Mouse (Mus musculus) CD4-positive, CD25-positive, alpha-beta regulatory T cell, adult 2 months (primary cell): ENCODE data around the gene Elof1.
"Not testable (repeated sequence)": the region's sequence is repeated elsewhere in the genome, so short reads cannot be mapped to it uniquely, and the experiment has no call there.

Experiments used
- DNase-seq: peaks from one replicate; pipeline ENCODE4 v3.0.0-alpha.2; 2012; ENCODE audit warnings: low read depth, low spot score

Elof1 gene

DNA sequence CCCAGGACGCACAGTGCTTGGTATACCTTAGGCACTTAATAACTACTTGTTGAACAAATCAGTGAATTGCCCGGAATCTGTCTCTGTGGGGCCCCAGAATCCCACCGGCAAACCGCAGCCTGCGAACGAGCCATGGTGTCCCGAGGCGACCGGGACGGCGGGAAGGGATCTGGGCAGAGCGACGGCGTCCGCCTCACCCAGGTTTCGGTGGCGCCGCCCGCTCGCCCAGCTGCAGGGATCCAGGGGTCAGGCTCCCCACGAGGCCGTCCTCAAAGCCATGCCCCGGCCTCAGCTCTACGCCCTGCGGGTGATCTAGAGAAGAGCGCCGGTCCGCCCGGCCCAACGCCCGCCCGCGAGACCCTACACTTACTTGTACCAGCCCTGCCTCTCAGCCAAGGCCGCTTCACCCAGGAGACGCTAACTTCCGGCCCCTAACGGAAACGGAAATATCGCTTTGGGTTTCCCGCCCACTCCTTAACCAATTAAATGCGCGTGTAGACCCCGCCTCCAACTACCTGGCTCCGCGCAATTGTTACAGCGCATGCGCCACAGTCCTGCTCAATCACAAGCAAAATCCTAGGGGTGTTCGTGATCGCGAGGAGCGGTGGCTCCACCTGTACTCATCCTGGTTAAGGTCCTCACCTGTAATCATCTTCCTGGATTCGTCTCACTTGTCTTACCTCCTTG lies at the start of gene Elof1:
TSS of gene Elof1 (minus strand) at position 433 of the 687 bp plus-strand sequence.
- DNase-seq, result peak; percentile 98

DNA sequence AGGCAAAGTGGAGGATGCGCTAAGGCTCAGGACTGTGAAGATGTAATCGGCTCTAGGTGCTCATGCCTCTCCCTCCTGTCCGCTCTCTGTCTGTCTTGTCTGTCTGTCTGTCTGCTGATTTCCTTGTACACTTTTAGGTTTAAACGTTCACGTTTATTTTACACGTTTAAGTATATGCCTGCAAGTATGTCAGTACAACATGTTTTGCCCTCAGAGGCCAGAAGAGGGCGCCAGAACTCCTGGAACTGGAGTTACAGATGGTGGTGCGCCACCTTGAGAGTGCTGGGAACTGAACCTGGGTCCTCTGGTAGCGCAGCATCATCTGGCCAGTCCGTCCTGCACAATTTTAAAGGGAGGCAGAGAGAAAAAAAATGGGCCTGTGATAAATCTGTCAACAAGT lies 49.7 kb upstream of the Elof1 start:
- peak; percentile 38 for DNase-seq

DNA sequence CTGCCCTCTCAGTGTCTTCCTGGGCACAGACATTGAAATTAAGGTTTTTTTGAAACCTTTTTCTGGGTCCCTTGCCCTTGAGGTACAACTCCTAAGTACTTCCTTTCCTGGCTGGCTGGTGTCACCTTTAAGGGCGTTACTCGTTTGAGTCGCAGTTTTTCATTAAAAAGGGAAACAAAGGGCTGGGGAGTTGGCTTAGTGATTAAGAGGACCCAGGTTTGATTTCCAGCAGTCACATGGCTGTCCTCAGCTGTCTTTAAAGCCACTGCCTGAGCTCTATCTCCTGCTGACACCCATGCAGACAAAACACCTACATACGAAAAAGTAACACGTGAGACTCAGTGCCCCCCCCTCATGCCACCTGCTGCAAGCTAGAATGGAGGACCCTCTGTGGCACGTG lies 49.0 kb upstream of the Elof1 start:
- no peak for DNase-seq

DNA sequence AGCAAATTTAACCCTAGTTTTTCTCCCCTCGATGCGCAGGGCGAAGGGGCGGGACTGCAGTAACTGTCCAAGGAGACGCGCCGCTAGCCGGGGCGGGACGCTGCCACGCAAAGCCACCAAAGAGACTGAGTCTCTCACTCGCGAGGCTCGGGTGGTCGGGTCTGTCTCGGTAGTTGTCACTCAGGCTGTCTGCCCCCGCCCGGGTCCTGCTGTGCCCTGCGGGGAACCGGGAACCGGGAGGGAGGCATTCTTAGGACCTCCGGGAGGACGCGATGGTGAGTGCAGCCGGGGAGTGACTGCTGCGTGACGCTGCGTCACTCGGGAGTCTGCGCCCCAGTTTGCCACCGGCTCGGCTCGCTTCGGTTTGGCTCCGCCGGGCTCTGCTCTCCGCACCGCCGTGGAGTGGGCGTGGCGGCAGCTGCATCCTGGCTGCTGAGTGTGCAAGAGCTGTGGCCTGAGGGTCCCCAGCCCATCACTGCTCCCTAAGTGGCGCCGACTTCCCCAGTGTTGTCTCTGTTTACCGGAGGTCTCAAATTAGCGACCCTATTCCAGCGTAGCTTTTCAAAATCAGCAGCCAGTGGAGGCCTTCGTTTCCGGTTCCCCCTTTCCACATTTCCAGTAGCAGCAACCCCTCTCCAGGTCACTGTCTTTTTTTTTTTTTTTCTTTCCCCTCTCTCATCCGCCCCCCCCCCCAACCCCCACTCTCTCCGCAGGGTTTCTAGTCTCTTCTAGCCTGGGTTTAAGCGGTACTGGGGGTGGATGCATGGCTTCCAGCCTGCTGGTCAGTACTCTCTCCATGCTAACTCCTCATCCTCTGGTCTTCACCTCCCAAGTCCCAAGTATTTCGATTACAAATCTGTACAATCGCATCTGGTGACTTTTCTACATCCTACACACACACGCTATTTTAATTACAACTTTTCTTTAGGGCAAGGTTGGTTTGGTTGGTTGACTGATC lies 48.0 kb upstream of the Elof1 start:
- peak; percentile 72 for DNase-seq

DNA sequence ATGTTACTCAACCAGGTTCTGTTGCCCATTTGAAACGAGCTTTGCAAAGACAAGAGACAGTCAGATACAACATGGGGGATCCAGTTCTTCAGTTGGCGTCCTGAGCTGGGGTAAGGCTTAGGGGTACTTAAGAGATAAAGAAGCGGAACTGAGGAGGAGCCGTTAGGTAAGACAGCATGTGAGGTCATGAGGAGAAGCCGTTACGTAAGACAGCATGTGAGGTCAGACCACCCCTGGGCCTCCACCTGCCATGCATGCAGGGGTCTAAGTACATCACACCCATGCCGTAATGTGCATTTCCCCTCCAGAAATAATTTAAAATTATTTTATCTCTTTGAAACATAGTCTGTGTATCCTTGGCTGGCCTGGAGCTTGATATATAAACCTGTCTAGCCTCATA lies 45.9 kb upstream of the Elof1 start:
- no peak for DNase-seq

DNA sequence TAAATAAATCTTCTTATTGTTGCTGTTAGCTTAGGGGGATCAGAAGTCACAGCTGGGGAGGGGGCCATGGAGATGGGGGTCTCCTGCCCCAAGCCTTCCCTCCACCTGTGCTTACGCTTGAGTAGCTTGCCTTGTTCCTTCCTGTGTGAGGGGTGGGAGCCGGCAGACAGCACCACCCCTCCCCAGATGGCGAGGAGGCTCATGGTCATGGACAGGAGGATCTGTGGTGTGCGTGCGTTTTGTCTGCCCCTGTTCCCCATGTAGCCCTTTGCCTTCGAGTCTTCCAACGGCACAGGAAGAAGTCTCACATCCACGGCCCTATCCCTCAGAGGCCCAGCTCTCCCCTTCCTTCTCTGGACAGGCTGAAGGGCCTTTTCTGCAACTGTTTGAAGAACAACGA lies 45.3 kb upstream of the Elof1 start:
- no peak for DNase-seq

DNA sequence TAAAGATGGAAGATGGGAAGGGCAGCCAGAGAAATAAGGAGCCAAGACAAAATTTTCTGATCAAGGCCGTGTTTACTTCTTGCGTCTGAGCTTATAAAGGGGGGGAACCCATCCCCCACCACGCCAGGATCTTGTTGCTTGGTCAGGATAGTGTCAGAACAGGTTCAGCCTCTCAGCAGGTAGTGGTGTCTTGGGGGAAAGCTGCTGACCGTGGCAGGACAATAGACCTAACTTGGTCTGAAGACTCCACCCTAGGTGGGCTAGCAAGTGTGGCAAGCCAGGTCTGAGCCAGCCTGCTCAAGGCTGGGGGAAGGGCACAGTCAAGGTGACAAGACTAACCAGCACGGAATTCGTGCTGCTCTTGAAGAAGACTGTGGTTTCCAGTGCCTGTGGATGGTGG lies 44.3 kb upstream of the Elof1 start:
- no peak for DNase-seq

DNA sequence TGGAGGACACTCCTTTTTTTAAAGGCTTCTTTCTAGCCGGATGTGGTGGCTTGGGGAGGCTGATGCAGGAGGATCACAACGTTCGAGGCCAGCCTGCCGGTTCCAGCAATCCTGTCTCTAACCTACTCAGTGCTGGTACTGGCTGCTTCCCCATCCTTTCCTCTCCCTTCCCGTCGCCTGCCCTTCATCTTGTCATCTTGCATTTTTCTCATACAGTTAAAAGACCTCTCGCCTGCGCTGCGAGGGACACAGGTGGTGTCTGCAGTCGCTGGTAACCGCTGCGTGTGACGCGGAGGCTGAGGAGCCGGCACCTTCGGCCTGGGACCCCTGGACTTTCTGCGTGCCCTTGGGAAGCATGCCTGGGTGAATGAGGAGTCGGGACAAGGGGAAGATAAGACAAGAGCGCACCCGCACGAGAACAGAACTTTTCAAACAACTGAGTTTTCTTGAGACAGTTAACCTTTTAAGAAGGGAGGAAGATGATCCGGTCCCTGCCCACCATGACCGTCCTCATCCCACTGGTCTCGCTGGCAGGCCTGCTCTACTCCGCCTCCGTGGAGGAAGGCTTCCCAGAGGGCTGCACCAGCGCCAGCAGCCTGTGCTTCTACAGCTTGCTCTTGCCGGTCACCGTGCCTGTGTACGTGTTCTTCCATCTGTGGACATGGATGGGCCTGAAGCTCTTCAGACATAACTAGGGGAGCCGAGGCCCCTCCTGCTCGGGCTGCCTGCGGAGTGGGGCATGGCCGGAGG lies 40.7 kb upstream of the Elof1 start:
- no peak for DNase-seq

DNA sequence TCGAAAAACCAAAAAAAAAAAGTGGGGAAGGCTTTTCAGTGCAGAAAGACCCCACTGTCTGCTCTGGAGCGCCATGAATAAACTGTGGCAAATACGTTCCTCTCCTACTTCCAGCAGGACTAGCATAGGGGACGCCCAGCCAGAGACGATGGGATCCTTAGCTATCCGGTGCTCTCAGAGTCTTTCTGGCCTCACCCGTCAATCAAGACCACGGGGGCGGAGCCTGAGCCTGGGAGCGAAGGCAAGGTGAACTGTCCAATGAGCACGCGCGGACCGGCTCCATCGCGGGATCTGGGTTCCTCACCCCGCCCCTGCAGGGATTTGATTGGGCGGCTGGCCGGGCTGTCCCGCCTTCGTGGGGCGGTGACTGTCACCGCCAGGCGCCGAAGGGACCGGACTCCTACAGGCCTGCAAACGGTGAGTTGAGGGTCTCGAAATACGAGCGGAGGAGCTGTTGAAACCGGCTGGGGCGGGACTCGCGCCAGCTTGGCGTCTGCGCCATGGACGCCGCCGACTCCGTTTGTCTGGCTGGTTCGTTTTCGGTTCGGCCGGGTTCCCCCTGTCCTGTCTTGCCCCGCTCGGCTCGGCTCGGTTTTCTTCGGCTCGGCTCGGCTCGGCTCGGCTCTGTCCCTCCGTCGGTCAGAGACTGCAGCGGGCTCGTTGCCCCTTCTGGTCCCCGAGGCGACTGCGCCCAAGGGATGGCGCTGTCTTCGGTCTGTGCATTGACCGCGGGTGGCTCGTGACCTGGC lies 39.7 kb upstream of the Elof1 start, which contains the start of gene Pigyl:
TSS of gene Pigyl (plus strand) at position 350 of the 749 bp plus-strand sequence.
- DNase-seq, result peak; percentile 100

DNA sequence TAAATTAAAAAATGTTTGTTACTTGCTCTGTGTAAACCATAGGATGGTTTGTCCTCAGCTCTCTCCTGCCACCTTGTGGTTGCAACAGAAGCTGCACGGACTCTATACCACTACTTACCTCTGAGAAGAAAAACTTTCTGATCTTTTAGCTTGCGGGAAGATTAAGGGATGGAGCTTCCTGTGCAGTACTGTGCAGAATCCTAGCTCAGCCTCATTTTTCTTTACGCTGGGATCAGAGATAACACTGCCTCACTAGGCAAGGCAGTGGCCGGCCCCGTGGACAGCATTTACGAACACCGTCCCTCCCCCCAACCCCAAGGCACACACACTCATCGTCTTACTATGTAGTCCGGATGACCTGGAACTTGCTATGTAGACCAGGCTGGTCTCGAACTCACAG lies 38.6 kb upstream of the Elof1 start:
- peak; percentile 92 for DNase-seq

DNA sequence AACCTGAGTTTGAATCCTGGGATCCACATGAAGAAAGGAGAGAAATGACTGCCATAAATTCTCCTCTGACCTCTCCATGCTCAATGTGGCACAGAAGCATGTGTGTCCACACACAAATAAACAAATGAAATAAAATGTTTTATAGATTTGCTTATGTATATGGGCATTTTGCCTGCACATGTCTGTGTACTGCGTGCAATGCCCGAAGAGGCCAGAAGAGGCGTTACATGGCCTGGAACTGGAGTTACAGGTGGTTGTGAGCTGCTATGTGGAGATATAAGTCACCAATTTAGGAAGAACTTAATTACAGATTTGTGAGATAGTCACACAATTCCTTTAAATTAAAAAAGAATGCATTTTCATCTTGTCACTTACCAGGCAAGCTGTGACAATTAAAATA lies 36.8 kb upstream of the Elof1 start:
- no peak for DNase-seq

DNA sequence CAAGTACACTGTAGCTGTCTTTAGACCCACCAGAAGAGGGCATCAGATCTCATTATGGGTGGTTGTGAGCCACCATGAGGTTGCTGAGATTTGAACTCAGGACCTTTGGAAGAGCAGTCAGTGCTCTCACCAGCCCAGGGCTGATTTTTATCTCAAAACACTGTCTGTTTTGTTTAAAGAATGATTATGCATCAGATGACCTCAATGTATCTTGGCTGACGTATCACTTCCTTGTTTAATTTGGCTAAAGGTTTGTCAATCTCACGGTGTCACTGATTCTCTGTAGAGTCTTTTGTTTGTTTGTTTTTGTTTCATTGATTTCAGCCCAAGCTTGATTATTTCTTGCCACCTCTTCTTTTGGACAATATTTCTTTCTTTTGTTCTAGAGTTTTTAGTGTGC lies 34.0 kb upstream of the Elof1 start:
- no peak for DNase-seq

DNA sequence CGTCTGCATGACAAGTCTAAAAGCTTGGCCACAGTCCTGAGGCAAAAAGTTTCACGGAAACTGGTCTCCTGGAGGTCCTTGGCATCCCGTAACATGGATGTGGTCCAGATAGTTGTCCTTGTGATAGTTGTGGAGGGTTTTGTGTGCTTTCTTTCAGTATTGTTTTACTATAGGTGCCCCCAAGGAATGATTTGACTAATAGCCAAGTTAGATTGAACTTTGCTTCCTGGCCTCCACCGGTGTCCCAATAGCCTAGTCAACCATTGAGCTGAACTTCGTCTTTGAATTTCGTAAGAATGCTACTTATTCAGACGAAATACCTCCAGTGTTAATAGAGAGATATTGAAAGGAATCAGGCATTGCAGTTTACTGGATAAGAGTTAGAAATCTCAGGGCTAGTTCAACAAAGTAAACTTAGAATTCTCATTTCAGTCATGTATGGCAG lies 33.3 kb upstream of the Elof1 start:
- DNase-seq, result not testable (repeated sequence)

DNA sequence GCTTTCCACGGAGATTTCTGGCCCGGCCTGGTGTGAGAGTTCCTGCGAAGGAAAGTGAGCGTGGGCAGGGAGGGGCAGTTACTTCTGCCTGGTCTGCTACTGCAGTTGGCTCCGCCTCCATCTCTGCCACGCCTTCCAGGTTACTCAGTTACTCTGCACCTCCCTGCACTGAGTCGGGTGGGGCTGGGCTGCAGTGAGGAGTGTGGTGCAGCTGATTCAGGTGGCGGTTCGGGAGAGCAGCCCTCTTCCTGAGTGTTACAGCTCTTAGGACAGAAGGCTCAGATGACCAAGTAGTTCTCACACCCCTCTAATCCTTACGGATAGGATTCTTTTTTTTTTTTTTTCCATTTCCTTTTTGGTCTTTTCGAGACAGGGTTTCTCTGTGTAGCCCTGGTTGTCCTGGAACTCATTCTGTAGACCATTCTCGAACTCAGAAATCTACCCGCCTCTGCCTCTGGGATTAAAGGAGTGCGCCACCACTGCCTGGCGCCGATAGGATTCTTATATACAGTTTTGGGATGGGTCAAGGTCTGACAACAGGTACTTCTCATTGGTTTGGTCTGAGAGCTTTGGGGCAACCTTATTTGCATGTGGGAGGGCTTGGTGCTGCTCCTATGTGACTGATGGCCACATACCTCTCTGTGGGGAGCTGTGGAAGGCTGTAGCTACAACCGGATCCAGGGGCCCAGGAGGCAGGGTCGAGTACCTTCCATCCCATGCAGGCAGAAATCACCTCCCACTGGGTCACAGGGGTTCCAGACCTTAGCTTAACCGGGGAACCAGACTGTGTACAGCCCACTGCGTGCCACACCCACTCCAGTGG lies 32.7 kb upstream of the Elof1 start:
- DNase-seq, result no peak

DNA sequence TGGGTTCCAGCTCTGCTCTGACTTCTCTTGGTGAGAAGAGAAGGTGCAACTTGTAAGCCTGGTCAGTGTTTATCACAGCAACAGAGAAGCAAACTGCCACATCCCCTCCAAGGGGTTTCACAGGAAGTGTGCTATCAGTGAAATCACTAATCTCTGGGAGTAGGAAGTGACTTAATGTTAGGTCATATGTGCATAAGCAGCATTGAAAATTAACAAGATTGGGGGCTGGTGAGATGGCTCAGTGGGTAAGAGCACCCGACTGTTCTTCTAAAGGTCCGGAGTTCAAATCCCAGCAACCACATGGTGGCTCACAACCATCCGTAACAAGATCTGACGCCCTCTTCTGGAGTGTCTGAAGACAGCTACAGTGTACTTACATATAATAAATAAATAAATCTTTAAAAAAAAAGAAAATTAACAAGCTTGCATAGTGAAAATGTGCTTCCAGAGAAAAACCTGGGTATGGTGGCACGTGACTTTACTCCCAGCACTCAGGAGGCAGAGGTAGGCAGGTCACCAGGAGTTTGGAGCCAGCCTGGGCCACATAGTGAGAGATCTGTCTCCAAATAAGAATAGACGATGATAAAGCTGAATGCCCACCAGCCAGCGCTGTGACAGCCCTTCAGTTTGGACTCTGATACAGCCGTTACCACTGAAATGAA lies 27.5 kb upstream of the Elof1 start:
- DNase-seq, result no peak

DNA sequence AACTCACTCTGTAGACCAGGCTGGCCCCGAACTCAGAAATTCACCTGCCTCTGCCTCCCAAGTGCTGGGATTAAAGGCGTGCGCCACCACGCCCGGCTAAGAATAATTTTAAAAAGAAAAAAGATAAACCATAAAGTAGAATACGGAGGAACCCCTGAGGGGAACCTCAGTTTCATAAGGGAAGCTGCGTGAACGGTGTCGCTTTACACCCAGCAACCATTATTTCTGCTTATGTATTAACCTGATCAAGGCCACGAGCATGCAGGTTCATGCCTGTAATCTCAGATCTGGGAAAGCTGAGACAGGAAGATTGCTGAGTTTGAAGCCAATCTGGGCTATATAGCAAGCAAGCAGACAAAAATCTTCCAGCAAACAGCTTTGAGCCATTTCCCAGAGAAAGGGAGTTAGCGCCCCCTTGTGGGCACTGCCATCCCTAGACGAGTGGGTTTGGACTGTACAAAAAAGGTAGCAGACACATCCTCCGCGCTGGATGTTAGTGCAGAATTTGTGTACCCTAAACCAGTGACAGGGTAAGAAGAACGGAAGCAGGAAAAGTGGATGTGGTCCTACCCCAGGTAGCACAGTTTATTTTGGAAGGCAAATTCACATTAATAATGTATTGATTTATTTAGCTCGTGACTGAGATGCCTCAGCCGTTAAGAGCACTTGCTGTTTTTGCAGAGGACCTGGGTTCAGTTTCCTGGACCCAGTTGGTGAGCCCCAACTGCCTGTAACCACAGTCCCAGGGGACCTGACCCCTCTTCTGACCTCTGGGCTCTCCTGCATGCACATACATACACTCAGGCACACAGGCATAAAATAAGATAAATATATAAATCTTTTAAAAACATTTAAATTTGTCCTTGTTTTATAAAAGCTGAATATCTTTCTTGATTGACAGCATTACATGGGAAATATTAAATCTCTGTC lies 26.4 kb upstream of the Elof1 start:
- DNase-seq, result peak; percentile 94

DNA sequence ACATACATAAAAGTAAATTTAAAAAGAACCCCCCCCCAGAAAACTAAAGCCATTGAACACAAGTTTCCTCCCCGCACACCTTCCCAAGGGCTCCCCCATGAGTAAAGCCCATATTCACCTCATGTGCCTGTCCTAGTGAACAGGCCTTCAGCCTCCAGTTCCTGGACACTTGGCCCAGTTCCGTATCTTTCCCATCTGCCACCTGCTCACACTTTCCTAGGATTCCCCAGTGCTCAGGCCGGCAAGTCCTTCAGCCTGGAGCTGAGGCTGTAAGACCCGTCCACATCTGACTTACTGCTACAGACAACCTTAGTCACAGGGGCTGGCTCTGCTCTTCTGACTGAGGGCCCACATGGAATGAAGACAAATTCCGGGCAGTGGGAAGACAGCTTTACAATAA lies 22.8 kb upstream of the Elof1 start:
- DNase-seq, result no peak

DNA sequence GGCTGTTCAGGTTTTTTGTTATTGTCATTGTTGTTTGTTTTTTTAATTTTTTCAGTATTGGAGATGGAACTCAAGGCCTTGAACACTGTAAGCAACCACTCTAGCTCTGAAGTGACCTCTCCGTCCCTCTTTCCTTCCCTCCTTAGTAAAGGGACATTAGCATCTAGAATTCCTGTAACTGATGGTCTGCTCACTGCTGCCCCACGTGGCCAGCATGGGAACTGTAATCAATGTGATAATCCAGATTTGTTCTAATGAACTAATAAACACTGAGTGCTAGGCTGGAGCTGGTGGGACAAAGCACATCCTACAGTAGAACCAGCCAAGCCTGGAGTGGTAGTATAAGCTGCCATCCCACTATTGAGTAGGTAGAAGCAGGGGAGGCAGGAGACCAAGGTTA lies 21.5 kb upstream of the Elof1 start:
- peak; percentile 75 for DNase-seq
